Mouse (Mus musculus): ENCODE measurements at regions not wholly inside any gene's neighbourhood (a gene's known extent, or its start where the extent isn't known, plus 50 kb on each side); places are given as distances from the start of the nearest gene placed in this dataset.

DNA sequence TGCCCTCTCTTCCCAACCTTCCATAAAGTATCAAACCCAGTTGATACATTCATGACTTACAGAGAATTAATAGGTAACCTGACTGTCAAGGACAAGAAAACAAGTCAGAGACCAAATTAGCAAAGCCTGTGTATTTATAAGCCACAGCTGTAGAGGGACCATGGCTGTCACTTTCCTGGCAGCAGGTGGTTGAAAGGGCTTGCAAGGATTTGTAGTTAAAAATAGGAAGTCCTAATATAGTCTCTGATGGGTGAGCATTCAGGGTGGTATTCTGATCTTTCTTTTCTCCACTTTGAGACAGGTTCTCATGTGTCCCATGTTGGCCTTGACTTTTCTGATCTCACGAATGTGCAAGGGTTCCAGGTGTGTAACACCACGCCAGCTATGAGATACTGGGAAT is 63.7 kb upstream of the Ddx18 start:
- no peak for TF ChIP-seq POLR2A (IDR thresholded peaks at IDR 0.05; ENCODE audit: borderline replicate concordance, insufficient read depth, low read length)
- no peak for TF ChIP-seq CTCF (IDR thresholded peaks at IDR 0.05; ENCODE audit: borderline replicate concordance, insufficient read depth, low read depth, low read length)
